Mouse (Mus musculus) thymus, adult 18-20 months (tissue): ENCODE data around the gene Coa7.
"Not testable (repeated sequence)": the region's sequence is repeated elsewhere in the genome, so short reads cannot be mapped to it uniquely, and the experiment has no call there.

Source experiments
- DNase-seq, 2 experiments: peaks; one replicate each; pipeline ENCODE4 v3.0.0; 2022; ENCODE audit warnings: mixed read lengths in 2 of 2

Coa7 gene

GRCm38 (mm10) chr4:108344631-108345083 lies 16.7 kb downstream of the Coa7 start:
- DNase-seq: no peak

GRCm38 (mm10) chr4:108345826-108346225 lies 17.9 kb downstream of the Coa7 start:
- DNase-seq: no peak

GRCm38 (mm10) chr4:108347111-108347510 lies 19.2 kb downstream of the Coa7 start:
- no peak for DNase-seq

GRCm38 (mm10) chr4:108348256-108348875 lies 20.4 kb downstream of the Coa7 start:
- no peak for DNase-seq

DNA sequence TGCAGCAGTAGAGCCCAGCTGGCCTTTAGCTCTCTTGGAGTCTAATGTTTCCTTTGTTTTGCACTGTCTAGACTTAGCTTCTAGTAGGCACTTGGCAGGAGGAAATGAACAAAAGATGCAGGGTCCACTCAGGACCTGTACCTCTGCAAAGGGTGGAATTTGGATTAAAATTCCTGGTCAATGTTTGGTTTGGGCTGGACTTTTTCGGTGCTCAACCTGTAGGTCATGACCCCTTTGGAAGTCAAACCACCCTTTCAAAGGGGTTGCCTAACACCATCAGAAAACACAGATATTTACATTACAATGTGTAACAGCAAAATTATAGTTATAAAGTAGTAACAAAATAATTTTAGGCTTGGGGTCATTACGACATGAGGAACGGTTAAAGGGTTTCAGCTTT lies 21.1 kb downstream of the Coa7 start:
- no peak for DNase-seq

DNA sequence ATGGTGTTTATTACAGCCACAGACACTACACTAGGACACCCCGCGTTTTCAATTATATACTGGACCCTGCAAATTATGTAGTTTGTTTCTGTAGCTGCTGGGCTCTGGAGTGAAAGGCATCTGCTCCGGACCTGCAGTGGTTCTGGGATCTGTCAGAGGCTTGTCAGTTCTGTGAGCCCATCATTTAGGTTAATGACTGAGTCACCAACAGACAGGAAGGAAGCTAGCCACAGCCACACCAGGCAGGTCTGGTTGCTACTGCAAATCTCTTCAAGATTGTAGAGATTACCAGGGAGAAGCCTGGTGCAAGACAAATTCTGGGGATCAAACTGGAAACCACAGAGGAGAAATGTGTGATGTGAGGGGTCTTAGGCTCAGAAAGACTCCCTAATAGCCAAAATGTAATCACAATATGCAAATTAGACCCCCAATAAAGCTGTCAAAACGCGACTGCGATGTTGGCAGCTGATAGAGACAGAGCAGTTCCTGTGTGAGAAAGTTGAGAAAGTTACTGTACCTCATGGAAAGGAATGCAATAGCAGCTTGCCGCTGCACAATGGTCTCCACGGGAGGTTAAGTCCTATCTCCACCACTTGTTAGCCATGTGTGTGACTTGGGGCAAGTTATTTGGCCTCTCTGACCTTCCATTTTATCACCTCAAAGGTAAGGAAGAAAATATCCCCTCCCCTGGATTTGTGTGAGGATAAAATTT lies 22.1 kb downstream of the Coa7 start:
- DNase-seq: no peak

DNA sequence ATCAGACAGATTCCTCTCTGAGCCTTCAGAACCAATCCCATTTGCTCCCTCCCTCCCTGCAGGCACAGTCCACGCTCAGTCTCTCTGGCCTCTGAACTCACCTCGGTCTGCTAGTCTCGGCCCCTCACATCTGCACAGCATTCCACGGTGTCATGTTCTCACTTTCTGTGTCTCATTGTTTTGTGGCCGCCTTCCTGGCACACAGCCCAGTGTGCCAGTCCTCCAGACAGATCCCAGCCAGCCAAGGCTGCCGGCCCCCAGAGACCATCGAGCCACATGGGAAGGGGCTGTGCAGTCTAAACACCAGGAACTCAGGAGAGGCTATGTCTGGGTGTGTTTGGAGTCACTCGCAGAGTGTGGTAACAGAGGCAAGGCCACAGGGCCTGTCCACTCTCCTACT lies 22.9 kb downstream of the Coa7 start:
- no peak for DNase-seq

DNA sequence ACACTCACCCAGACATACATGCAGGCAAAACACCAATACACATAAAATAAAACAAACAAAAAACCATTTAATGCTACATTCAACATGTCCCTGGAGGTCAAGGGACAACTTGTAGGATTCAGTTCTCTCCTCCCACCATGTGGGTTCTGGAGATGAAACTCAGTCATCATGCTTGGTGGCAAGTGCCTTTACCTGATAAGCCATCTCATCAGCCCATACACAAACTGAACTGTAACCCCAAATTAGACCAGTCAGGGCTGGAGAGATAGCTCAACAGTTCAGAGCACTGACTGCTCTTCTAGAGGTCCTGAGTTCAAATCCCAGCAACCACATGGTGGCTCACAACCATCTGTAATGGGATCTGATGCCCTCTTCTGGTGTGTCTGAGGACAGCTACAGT lies 25.7 kb downstream of the Coa7 start:
- DNase-seq: not testable (repeated sequence)

GRCm38 (mm10) chr4:108357458-108357857 lies 29.5 kb downstream of the Coa7 start:
- no peak for DNase-seq

DNA sequence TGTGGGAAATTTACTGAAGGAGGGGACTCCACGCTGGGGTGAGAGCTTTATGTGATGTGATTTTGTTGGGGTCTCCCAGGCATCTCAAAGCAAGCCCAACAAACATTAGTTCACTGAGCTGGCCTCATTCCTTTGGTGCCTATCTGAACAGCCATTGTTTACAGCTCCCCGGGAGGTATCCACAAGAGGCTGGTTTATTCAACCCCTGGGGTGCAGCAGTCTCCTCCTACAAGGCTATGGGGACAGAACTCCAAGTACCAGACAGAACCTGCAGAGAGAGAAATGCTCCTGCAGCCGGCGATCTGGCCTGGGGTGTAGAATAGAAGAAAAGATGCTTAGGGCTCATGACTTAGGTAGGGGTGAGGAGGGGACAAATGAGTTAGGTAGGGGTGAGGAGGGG lies 30.6 kb downstream of the Coa7 start:
- no peak for DNase-seq

GRCm38 (mm10) chr4:108360136-108361055 lies 32.5 kb downstream of the Coa7 start:
- peak in 1 of 2 experiments; percentile 21 for DNase-seq

DNA sequence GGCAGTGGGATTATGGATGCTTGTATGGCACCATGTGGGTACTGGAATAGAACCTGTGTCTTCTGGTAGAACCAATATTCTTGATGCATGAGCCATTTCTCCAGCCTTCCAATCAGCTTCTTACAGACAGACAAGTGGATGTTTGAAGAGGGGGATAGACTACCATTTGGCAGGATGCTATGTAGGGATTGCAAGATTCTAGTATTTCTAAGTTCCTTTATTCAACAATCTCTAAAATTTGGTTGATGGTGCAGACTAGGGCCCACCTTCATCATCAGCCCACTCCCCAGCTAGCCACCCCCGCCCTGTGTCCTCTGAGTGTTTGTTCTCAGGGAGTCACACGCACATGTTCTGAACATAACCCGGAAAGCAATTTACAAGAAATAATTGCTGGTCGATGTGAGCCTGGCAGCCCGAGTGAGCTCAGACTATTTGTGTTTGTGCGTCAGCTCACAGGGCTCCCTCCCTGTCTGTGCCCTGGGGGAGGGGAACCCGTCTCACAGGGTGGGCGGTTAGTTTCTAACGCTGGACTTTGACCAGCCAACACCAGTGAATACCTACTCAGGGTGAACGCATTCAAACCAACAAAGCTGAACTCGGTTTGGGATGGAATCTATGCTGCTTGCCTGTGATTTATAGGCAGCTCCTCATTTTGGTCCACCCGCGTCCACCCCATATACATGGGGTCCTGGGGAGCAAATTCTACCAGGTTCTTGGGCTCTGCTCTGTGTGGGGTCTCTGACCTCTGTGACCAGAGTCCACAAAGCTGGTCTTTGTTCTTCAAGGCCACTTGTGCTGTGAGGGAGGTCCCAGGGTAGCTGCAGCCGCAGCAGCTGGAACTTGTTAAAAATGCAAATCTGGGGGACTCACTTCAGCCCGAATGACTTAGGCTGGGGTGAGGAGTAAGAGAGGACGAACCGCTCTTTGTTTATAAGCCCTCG lies 34.7 kb downstream of the Coa7 start:
- DNase-seq: no peak

- no peak for DNase-seq
Observed at GRCm38 (mm10) chr4:108363355-108364110, 35.6 kb downstream of the Coa7 start.

- DNase-seq: no peak
Observed at GRCm38 (mm10) chr4:108364111-108364476, 36.2 kb downstream of the Coa7 start.

DNA sequence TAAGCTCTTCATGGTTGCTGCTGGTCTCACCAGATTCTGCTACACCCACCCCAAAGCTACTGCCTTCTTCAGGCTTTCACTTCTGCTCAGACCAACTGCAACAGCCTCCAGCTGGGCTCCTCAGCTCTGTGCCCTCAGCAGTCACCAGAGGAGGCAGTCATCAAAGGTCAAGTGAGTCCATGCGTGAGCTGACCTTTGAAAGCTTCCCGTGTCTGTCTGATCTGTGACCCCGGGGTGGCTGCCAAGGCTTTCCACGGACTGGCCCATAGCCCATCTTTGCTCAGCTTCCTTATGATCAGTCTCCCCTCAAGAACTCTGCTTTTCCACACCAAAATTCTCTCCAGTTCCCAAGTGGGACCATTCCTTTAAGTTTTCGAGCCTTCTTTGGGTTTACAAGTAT lies 41.3 kb downstream of the Coa7 start:
- no peak for DNase-seq

DNA sequence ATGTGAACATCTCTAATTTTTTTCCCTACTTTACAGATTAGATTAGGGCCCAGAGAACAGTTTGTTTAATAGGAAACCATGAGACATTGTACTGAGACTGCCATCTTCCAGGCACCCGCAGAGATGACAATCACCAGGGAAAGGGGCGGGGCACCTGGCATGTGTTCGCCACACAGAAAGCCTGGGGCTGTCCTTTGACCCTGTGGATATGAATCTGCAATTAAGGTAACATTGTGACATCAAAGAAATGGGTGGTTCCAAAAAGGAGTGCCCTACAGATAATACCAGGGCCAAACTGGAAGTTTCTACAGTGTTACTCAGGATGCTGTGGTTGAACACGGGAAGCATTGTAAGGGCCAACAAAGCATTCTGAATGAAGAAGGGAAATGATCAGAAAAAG lies 42.5 kb downstream of the Coa7 start:
- no peak for DNase-seq

- no peak for DNase-seq
Observed at GRCm38 (mm10) chr4:108371421-108371820, 43.5 kb downstream of the Coa7 start.

DNA sequence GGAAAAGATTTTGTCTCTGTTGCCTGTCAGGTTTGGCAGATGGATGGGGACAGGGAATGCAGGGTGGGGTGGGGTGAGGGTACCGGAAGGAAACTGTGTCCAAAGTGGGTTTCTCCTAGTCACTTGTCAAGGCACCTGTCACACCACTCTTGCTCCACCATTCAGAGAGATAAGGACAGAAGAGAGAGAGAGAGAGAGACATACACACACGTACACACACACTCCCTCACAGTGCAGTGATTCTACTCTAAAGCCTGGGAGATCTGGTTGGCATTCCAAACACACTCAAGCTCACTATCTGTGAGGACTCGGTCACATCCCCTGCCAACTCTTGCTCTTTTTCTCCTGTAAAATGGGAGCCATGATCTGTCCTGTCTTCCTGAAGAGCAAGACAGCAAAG lies 44.2 kb downstream of the Coa7 start:
- DNase-seq: no peak

DNA sequence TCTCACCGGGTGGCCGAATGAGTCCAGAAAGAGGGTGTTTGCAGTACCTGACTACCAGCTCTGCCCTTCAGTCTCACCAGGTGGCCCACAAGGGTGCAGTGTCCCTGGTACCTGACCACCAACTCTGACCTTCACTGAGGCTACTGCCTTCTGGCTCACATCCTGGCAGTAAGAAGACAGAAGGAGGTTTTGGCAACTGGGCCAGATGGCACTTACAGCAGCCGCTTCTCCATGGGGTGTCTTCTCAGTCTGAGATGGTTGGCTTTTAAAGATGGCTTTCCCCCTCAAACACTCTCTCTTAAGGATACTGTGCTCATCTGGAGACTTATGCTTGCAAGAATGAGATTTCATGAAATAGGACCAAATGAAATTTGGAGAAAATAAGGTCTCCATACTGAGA lies 51.5 kb downstream of the Coa7 start:
- no peak for DNase-seq

GRCm38 (mm10) chr4:108380146-108380545 lies 52.2 kb downstream of the Coa7 start:
- DNase-seq: no peak

GRCm38 (mm10) chr4:108383183-108383714 lies 55.3 kb downstream of the Coa7 start, which contains the start of gene Shisal2a:
TSS of gene Shisal2a (minus strand) at chr4:108383349.
- no peak for DNase-seq
